Mouse (Mus musculus): ENCODE results near the gene Srsf4. TPM values are rescaled to one million over a fixed set of nuclear protein-coding genes. Genes with fewer than 3 reads are reported as not detected.

The Srsf4 gene
- polyA plus RNA-seq, 1 experiment from 2014 or later: 142 TPM

DNA sequence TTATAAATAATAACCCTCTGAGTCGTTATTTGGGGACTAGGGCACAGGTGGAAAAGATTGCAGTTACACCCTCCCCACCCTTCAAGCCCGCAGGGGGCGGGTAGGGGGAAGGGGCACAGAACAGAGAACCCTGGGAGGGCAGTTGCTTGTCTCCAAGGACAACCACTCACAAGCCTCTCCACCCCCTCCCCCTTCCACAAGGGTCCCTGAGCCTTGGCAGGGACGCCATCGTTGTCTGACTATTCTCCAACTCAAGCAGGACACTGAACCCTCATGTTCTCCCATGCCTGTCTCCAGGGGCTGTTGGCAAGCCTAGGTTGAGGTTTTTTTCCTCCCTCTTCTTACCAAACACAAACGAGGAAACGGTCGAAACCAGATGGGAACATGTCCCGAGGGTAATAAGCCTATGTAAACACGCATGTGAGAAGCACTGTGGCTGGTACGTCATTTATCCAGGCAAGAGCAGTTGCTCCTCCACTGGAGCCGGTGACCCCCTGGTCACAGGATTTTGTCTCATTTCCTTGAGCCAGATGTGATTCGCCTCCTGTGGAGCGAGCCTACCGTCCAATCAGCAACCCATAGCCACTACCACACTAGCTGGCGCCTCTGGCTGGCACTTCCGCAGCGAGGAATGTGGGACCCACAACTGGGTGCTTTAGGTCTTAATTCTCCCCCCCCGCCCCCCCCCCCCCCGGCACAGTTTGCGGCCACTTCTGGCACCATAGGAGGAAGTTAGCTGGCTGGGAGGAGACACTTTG is 37.0 kb downstream of the Srsf4 start:
- peak; percentile 59 for DNase-seq (ENCODE audit: low spot score)
- H3K36me3 ChIP-seq: peaks cover 17% of the 10 kb centered on the region
- peak overlapping the region; percentile 50 for H3K27ac ChIP-seq
- no peaks in the 10 kb centered on the region for H3K9me3 ChIP-seq (replicated peaks)
- H3K4me3 ChIP-seq: peak overlapping the region; percentile 31
- H3K27me3 ChIP-seq (ENCODE audit: low read depth, poor library complexity, severe bottlenecking): peaks cover 34% of the 10 kb centered on the region
- peaks cover 60% of the 10 kb centered on the region for H3K4me1 ChIP-seq
- WGBS: 15% methylated on average over 18 of the region's 21 CpGs

DNA sequence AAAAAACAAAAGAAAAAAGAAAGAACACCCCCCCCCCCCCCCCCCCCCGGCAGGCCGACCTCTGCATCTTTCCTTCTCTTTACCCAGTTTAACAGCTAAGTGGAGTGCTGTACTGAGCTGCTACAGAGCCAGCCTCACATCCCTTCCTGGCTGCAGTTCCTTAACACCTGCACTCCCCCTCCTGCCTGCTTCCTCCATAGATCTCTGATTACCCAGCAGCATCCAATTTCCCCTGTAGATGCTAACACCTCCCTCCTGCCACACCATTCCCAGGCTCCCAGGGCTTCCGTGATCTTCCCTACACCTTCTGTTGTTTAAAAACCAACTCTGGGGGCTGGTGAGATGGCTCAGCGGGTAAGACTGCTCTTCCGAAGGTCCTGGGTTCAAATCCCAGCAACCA is 38.1 kb downstream of the Srsf4 start:
- H3K4me1 ChIP-seq: peaks cover 71% of the 10 kb centered on the region
- 34% methylated on average over 5 of the region's 5 CpGs for WGBS
- H3K36me3 ChIP-seq: 0 out of 2 replicates have a peak, but pooled peaks cover 6% of the 10 kb centered on the region
- H3K9me3 ChIP-seq (replicated peaks): no peaks in the 10 kb centered on the region
- H3K27me3 ChIP-seq (ENCODE audit: low read depth, poor library complexity, severe bottlenecking): peaks cover 44% of the 10 kb centered on the region
- DNase-seq (ENCODE audit: low spot score): no peak
- no peak overlapping the region for H3K4me3 ChIP-seq
- H3K27ac ChIP-seq: no peak overlapping the region

DNA sequence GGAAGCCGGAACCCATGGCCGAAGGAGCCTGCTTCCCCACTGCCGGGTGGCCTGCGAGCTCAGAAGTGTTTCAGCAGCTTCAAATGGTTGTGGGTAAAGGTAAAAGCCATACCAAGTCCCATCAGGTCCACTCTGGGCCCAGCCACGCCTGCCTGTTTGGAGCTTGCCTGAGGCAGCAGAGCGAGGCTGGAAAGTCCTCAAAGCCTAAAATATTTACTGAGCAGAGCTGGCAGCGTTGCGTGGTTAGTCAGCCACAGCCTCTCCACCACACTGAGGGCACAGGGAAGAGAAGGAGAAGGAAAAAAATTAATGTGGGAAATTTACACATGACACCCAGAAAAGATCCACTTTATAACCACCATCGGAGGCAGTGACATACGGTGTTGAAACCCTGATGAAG is 40.1 kb downstream of the Srsf4 start:
- H3K27me3 ChIP-seq (ENCODE audit: low read depth, poor library complexity, severe bottlenecking): peaks cover 57% of the 10 kb centered on the region
- no peaks in the 10 kb centered on the region for H3K9me3 ChIP-seq (replicated peaks)
- DNase-seq (ENCODE audit: low spot score): no peak
- H3K36me3 ChIP-seq: no peaks in the 10 kb centered on the region
- 46% methylated on average over 10 of the region's 10 CpGs for WGBS
- peaks cover 88% of the 10 kb centered on the region for H3K4me1 ChIP-seq
- H3K4me3 ChIP-seq: no peak overlapping the region
- H3K27ac ChIP-seq: 0 out of 2 replicates have a peak overlapping the region, but pooled peaks have one; percentile 25

DNA sequence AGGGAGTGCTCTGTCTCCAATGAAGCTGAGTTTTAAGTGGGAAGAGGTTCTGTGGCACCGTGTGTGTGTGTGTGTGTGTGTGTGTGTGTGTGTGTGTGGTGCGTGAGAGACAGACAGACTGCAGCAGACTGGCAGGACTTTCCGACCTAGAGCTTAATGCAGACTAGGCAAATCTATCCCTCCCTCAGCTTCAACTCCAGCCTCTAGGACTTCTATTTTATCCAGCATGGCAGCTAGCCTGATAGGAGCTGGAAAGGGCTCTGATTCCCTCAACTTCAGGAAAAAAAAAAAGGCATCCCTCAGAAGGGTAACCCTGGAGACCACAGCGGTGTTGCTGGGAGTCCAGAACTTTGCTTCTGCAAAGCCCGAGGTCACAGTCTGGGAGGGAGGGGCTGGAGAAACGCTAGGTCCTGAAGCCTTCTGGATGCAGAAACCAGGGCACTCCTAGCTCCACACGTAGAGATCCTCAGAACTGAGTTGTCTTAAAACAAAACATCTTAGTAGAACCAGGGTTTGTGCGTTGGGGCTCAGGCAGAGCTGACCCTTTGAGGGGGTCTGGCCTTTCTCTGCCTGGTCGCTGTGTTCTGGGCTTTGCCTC is 40.7 kb downstream of the Srsf4 start:
- Histone ChIP-seq H3K36me3 (no peaks in the 10 kb centered on the region), H3K4me1 (peaks cover 90% of the 10 kb centered on the region), H3K9me3 (replicated peaks) (no peaks in the 10 kb centered on the region), H3K27me3 (ENCODE audit: low read depth, poor library complexity, severe bottlenecking) (peaks cover 57% of the 10 kb centered on the region), H3K27ac (no peak overlapping the region; the same call in 1 of the 2 replicates), H3K4me3 (no peak overlapping the region)
- DNase-seq (ENCODE audit: low spot score): no peak
- WGBS: 4% methylated on average over 9 of the region's 9 CpGs

DNA sequence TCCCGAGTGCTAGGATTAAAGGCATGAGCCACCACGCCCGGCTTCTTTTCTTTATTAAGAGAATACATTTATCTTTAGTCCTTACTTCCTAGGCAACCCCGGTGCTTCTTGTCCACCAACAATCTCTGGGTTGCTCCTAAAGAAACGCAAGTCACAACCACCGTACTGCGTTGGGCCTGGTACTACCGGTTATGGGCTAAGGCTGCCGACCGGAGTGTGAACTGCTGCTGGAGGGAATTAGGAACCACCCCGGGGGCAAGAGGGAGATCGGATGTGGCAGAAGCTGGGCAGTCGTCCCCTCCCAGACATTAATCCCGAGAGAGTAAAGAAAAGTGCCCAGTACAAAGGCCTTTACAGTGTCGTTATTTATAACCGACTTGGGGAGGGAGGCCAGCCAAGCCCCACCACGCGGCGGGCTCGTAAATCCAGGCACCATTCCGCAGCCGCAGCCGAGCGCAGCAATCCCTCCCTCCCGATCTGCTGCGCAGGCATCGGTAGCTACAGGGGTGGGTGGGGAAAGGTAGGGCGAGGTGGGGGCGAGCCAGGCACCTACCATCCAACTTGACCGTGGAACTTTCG is 41.6 kb downstream of the Srsf4 start:
- DNase-seq (ENCODE audit: low spot score): peak; percentile 79
- H3K4me3 ChIP-seq: peak overlapping the region; percentile 39
- H3K9me3 ChIP-seq (replicated peaks): no peaks in the 10 kb centered on the region
- peaks cover 92% of the 10 kb centered on the region for H3K4me1 ChIP-seq
- H3K27me3 ChIP-seq (ENCODE audit: low read depth, poor library complexity, severe bottlenecking): peaks cover 57% of the 10 kb centered on the region
- peak overlapping the region; percentile 77 for H3K27ac ChIP-seq
- H3K36me3 ChIP-seq: no peaks in the 10 kb centered on the region
- 1% methylated on average over 31 of the region's 31 CpGs for WGBS

- WGBS: 13% methylated on average over 13 of the region's 13 CpGs
Measured at GRCm38 (mm10) chr4:131915821-131916328, 42.5 kb downstream of the Srsf4 start.

DNA sequence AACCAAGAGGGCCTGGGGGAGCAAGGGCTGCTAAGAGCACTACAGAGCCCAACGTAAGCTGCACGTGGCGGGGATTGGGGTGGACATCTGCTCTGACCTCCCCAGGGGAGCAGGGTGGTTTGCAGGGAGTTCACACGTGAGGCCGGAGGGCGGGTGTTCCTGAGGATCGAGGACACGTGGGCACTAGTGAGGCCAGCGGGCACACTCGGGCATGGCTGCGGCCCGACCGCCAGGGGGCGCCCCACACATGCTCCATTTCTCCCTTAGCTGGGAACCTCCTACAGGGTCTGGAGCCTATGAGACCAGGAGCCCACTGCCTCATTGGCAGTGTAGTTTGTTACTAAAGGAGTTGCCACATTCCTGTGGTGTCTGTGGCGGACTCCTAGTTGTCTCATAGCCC is 43.0 kb downstream of the Srsf4 start:
- no peaks in the 10 kb centered on the region for H3K36me3 ChIP-seq
- H3K4me1 ChIP-seq: peaks cover 92% of the 10 kb centered on the region
- peak; percentile 91 for DNase-seq (ENCODE audit: low spot score)
- H3K9me3 ChIP-seq (replicated peaks): no peaks in the 10 kb centered on the region
- no peak overlapping the region for H3K4me3 ChIP-seq
- peak overlapping the region; percentile 77 for H3K27ac ChIP-seq
- 6% methylated on average over 15 of the region's 15 CpGs for WGBS
- peaks cover 66% of the 10 kb centered on the region for H3K27me3 ChIP-seq (ENCODE audit: low read depth, poor library complexity, severe bottlenecking)

More at GRCm38 (mm10) chr4:131915821-131916328, 42.5 kb downstream of the Srsf4 start:
- H3K27ac ChIP-seq: peak overlapping the region; percentile 77
- H3K4me1 ChIP-seq: peaks cover 92% of the 10 kb centered on the region
- DNase-seq (ENCODE audit: low spot score): no peak
- peaks cover 63% of the 10 kb centered on the region for H3K27me3 ChIP-seq (ENCODE audit: low read depth, poor library complexity, severe bottlenecking)
- H3K4me3 ChIP-seq: peak overlapping the region; percentile 39
- no peaks in the 10 kb centered on the region for H3K9me3 ChIP-seq (replicated peaks)
- no peaks in the 10 kb centered on the region for H3K36me3 ChIP-seq

DNA sequence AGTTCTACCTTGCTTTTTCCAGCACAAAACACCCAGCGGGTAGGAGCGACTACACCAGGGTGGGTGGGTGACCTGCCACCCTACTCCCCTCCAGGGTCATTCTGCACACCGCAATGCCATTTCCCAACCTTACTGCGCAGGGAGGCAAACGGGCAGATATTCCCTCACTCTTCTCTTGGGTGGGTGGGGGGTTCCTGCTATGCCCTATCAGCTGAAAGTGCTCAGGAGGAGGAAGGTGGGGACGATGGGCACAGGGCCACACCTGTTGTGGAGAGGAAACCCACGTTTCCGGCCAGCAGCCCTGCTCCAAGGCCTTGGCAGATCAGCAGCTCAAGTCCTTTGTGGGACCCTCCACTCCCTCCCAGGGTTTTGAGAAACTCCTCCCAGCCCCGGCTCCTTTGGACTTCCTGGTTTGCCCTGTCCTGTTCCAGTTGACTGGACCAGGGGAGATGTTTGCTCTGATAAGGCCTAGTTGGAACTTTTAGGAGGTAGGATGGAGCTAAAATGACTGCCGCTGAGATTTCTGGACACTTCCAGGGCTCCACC is 43.7 kb downstream of the Srsf4 start:
- no peak for DNase-seq (ENCODE audit: low spot score)
- no peaks in the 10 kb centered on the region for H3K9me3 ChIP-seq (replicated peaks)
- no peaks in the 10 kb centered on the region for H3K36me3 ChIP-seq
- 80% methylated on average over 10 of the region's 10 CpGs for WGBS
- H3K4me1 ChIP-seq: peaks cover 95% of the 10 kb centered on the region
- H3K27ac ChIP-seq: 0 out of 2 replicates have a peak overlapping the region, but pooled peaks have one; percentile 3
- H3K27me3 ChIP-seq (ENCODE audit: low read depth, poor library complexity, severe bottlenecking): peaks cover 66% of the 10 kb centered on the region
- no peak overlapping the region for H3K4me3 ChIP-seq

DNA sequence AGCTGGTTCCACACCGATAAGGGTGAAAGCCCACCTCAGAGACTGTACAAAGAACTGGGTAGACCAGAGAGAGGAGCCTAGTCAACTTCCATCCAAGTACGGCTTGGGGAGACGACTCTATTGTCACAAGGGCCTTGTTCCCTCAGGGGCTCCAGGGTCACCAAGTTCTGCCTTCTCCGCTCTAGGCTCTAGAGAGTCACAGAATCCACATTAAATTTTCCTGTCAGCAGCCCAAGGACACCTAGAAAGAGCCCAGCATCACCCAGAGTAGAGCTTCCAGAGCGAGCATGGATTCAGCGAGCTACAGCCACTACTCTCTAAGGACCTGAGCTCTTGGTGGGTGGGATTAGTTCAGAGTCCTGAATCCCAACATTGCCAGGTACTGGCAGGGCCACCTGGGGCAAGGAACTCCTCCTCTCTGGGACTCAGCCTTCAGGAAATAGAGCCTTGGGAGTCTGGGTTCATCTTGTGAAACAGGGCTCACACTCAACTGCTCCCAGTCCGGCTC is 44.7 kb downstream of the Srsf4 start:
- WGBS: 42% methylated on average over 7 of the region's 7 CpGs
- H3K4me1 ChIP-seq: peaks cover 97% of the 10 kb centered on the region

GRCm38 (mm10) chr4:131918711-131919500 is 45.5 kb downstream of the Srsf4 start:
- no peaks in the 10 kb centered on the region for H3K9me3 ChIP-seq (replicated peaks)
- peak; percentile 83 for DNase-seq (ENCODE audit: low spot score)
- peak overlapping the region; percentile 75 for H3K4me3 ChIP-seq
- peaks cover 15% of the 10 kb centered on the region for H3K36me3 ChIP-seq
- WGBS: 2% methylated on average over 15 of the region's 15 CpGs
- H3K4me1 ChIP-seq: peaks cover 90% of the 10 kb centered on the region
- peaks cover 65% of the 10 kb centered on the region for H3K27me3 ChIP-seq (ENCODE audit: low read depth, poor library complexity, severe bottlenecking)
- H3K27ac ChIP-seq: peak overlapping the region; percentile 97

More for the DNA sequence above, 44.7 kb downstream of the Srsf4 start:
- Histone ChIP-seq H3K9me3 (replicated peaks) (no peaks in the 10 kb centered on the region), H3K27me3 (ENCODE audit: low read depth, poor library complexity, severe bottlenecking) (peaks cover 66% of the 10 kb centered on the region), H3K4me3 (peak overlapping the region; percentile 75), H3K36me3 (peaks cover 9% of the 10 kb centered on the region), H3K27ac (peak overlapping the region; percentile 97)
- no peak for DNase-seq (ENCODE audit: low spot score)

DNA sequence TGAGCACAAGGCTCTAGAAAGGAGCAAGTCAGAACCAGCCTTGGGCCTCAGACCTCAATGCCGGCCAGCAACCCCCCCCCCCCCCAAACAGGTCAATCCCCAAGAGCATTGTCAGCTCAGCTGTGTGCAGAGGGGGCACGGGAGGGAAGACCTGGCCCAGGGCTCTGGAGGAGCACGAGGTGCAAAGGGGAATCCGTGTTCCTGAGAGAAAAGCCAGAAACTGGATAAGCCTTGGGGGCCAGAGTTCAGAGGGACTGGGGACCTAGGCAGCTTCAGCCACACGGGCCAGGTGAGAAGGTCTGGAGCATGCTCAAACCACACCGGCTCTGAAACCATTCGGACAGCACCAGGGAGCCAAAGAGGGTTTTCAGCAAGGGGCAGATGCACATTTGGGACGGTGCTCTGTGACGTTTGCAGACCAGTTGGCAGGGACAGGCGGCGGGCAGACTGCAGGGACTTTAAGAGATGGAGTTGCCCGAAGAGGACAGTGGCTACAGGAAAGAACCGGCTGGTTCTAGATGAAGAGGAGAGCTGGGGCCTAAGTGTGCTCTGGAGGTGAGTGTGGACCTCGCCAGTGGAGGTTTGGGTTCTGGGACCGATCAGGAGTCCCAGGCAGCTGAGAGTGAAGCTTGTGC is 46.2 kb downstream of the Srsf4 start:
- peak overlapping the region; percentile 75 for H3K4me3 ChIP-seq
- peak overlapping the region; percentile 97 for H3K27ac ChIP-seq
- DNase-seq (ENCODE audit: low spot score): peak; percentile 66
- H3K9me3 ChIP-seq (replicated peaks): no peaks in the 10 kb centered on the region
- WGBS: 4% methylated on average over 15 of the region's 15 CpGs
- H3K27me3 ChIP-seq (ENCODE audit: low read depth, poor library complexity, severe bottlenecking): peaks cover 62% of the 10 kb centered on the region
- H3K4me1 ChIP-seq: peaks cover 89% of the 10 kb centered on the region
- peaks cover 22% of the 10 kb centered on the region for H3K36me3 ChIP-seq
